Mouse (Mus musculus): ENCODE data around the gene Pkmyt1. TPM values are rescaled to one million over a fixed set of nuclear protein-coding genes. Genes with fewer than 3 reads are reported as not detected.

Pkmyt1 gene
- 1 to 10 TPM; 3.4 to 3.5 TPM for total RNA-seq (2021)
- long read RNA-seq, experiment 1, partial matches to known transcripts: 0 of 4 reads
- long read RNA-seq, experiment 1, other reads (novel, unspliced or antisense): 1 of 4 reads
- long read RNA-seq, experiment 2, transcript Pkmyt1-201 (8 exons, 2,040 nt): major isoform, 9 of 15 reads
- long read RNA-seq, experiment 2, partial matches to known transcripts: 2 of 15 reads
- long read RNA-seq, experiment 2, other reads (novel, unspliced or antisense): 4 of 15 reads

DNA sequence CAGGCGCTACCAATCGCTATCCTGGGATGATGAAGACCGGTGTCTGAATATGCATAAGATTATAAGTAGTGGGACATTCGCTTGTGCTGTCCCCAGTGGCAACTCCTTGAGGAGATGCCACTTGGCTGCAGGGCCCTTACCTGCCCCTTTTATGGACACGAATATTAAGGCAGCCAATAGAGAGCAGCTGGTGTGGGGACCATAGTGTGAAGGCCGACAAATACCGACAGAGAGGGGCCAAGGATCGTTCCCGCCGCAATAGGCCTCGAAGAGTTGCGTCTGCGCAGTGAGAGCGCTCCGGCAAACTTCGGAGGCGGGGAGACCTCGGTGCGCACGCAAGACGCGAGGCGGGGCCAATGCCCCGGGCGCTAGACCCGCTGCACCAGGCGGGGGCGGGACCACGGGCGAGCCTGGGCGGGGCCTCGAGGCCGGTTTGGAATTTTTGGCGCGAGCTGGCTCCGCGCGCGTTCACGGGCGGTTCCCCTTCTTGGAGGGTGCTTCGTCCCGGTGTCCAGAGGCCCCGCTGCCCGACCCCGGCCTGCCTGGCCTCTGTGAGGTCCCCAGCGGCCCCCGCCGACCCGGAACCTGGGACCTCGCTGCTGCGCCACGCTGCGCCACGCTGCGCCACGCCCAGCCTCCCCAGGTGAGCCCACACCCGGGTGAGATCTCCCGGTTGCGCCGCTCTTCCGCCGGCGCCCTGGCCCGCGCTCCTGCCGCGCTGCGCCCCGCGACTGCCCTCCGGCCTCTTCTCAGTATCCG, at the start of gene Pkmyt1:
Pkmyt1 (plus strand) TSS at position 338 of the 759 bp plus-strand sequence.
- peak; percentile 23 for TF ChIP-seq CTCF (conservative IDR thresholded peaks at IDR 0.05)

DNA sequence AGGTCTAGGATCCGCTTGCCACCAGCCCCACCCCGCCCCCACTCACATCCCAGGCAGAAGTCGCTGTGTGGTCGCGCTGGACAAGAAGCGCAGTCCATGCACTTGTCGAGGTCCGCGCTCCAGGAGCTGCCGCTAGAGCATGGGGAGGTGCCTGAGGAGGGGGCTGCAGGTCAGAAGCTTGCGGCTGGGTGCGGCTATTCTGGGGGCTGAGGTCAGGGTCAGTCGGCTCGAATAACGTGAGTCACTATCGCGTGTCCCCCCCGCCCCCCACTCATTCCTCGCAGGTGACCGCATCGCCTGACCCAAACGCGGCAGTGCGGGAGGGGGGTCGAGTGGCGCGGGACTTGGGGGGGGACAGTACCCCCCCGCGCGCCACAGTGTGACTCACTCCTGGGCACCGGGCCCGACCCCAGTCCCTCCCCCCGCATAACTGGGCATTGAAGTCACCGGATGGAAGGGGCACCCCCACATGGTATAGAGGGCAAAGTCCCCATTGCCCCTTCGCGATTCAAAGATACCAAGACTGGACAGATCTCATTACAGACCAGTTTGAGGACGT, 49.6 kb upstream of the Pkmyt1 start:
- TF ChIP-seq CTCF (conservative IDR thresholded peaks at IDR 0.05): no peak
- no peak for DNase-seq (ENCODE audit: low spot score in 2 of 2)
- H3K4me3 ChIP-seq: peak overlapping the region; percentile 72
- H3K27ac ChIP-seq: peak overlapping the region; percentile 72; the same call in 1 of the 2 replicates

More for the DNA sequence above, at the start of gene Pkmyt1:
- Histone ChIP-seq H3K4me3 (peak within 1 kb of the TSS; percentile 79), H3K27ac (peak within 1 kb of the TSS; percentile 81)
- DNase-seq (ENCODE audit: low spot score in 2 of 2): peak; percentile 94

DNA sequence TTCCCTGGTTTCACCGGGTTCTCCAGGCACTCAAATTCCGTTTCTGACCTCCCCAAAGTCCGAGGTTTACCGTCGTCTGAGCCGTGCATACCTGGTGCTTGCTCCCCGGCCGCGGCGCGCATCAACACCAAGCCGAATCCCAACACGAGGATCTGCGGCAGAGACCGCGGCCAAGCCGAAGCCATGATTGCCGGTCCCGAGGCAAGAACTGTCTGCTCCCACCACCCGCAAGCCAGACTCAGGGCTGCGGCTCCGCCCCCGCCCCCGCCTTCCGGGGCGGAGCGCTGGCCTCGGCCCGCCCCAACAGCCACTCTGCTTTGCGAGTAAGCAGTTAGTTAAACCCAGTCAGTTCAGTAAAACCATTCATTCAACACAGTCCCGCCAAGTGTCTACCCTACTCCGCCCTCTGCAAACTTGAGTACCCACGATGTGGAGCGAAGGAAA, 48.9 kb upstream of the Pkmyt1 start, which contains the start of gene Tnfrsf12a:
Tnfrsf12a (minus strand) TSS at position 233 of the 444 bp plus-strand sequence.
- peak within 1 kb of the TSS; percentile 72; the same call in 1 of the 2 replicates for H3K27ac ChIP-seq
- H3K4me3 ChIP-seq: peak within 1 kb of the TSS; percentile 72
- peak; percentile 69 to 77 for DNase-seq (ENCODE audit: low spot score in 2 of 2)
- no peak for TF ChIP-seq CTCF (conservative IDR thresholded peaks at IDR 0.05)

DNA sequence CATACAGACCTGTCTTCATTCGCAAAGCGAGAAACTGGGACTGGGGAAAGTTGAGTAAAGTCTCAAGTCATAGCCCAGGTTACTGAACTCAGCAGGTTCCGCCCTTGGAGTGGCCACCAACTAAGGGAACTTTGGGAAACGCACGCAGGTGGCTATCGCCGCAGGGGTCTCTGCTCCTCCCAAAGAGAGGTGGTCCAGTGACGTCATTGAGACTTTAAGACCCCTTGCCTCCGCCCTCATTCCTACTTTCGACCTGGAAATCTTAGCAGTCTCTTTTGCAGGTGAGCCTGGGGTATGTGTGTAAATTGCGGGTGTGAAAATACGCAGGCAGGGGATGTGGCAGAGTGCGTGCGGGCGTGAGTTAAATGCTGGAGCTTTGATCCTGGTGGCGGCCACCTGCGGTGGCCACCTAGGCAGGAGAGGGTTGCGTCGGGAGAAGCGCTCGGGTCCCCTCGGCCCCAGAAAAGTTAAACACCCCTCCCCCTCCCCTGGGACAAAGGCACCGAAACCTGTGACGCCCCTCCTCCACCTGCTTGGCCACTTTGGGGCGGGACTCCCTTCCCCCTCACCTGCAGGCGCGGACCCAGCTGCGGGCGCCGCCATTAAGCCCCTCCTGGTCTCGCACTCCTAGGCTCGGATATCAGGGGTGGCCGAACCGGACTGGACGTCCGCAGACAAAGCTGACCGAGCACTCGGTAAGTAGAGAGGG, 46.9 kb upstream of the Pkmyt1 start, which contains the start of gene Cldn6:
Cldn6 (plus strand) TSS at position 123 of the 709 bp plus-strand sequence.
- no peak within 1 kb of the TSS for H3K27ac ChIP-seq
- DNase-seq (ENCODE audit: low spot score in 2 of 2): no peak
- TF ChIP-seq CTCF (conservative IDR thresholded peaks at IDR 0.05): no peak
- no peak within 1 kb of the TSS for H3K4me3 ChIP-seq

DNA sequence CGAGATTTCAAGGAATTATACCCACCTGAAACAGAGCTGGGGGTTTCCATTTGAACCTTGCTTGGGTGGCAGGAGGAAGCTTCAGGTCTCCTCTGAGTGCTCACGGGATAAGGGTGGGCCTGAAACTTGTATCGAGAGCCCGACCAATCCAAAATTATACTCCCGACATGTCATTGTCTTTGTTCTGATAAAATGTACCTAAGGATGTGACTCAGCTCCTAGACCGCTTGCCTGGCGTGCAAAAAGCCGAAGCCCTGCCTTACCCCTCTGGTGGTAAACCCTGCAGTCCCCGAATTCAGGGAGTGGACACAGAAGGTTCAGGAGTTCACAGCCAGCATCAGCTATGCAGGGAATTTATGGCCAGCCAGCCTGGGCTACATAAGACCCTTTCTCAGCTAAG, 45.8 kb upstream of the Pkmyt1 start:
- no peak overlapping the region for H3K4me3 ChIP-seq

GRCm38 (mm10) chr17:23681086-23681485, 45.0 kb upstream of the Pkmyt1 start:
- Histone ChIP-seq H3K4me3 (no peak overlapping the region), H3K27ac (no peak overlapping the region)
- DNase-seq (ENCODE audit: low spot score in 2 of 2): no peak
- TF ChIP-seq CTCF (conservative IDR thresholded peaks at IDR 0.05): no peak

More for the DNA sequence above, 45.8 kb upstream of the Pkmyt1 start:
- TF ChIP-seq CTCF (conservative IDR thresholded peaks at IDR 0.05): no peak
- DNase-seq (ENCODE audit: low spot score in 2 of 2): no peak
- H3K27ac ChIP-seq: no peak overlapping the region

- Histone ChIP-seq H3K27ac (no peak overlapping the region), H3K4me3 (no peak overlapping the region)
- DNase-seq (ENCODE audit: low spot score in 2 of 2): no peak
- no peak for TF ChIP-seq CTCF (conservative IDR thresholded peaks at IDR 0.05)
Observed at GRCm38 (mm10) chr17:23682092-23682491, 44.0 kb upstream of the Pkmyt1 start.

- no peak for TF ChIP-seq CTCF (conservative IDR thresholded peaks at IDR 0.05)
- H3K4me3 ChIP-seq: no peak overlapping the region
- H3K27ac ChIP-seq: no peak overlapping the region
- DNase-seq (ENCODE audit: low spot score in 2 of 2): no peak
Observed at GRCm38 (mm10) chr17:23682530-23682929, 43.6 kb upstream of the Pkmyt1 start.

DNA sequence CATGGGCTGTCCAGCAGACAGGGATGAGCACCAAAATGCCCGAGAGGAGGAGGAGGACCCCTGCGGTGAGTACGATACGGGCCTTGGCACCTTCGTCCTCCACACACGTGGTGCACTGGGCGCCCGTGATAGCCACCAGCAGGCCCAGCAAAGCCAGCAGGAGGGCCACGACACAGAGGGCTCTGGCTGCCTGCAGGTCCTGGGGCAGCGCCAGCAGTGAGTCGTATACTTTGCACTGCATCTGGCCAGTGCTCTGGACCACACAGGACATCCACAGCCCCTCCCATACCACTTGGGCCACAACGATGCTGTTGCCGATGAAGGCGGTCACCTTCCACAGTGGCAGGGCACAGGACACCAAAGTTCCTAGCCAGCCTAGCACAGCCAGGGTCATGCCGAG, 42.9 kb upstream of the Pkmyt1 start:
- Histone ChIP-seq H3K4me3 (no peak overlapping the region), H3K27ac (no peak overlapping the region)
- no peak for DNase-seq (ENCODE audit: low spot score in 2 of 2)
- TF ChIP-seq CTCF (conservative IDR thresholded peaks at IDR 0.05): no peak

DNA sequence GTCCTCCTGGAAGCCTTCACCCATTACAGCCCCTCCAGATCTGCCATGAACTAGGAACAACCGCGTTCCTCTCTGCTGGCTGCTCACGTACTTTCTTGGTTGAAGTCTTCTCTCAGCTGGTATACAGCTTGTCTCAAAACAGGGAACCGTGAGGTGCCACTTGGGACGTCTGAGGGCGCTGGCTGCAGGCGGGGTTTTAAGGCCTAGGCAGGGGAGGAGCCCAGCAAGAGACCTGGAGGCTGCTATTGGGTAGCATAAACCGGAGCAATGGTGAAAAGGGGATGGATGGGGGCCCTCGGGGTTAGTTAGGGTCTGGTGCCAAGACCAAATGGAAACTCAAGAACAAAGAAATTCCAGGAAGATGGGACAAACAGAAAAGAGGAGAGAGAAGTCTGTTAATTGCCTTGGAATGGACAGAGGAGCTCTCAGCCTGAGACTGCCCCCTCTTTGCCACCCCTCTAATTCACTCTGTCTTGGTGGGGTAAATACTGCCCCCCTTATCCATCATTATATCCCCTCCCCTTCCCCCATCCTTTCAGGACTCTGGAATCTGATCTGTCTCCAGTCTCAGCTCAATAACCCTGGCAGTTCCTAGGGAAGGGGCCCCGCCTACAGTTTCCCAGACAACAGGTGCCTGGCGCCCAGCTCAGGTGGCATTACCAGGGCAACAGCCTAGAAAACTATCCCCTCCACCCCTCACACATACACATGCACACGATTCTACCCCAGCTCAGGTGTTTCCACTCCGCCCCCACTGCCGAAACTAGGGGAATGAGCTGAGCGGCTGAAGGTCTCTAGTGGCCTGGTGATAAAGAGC, 42.1 kb upstream of the Pkmyt1 start, which contains the start of gene Cldn9:
Cldn9 (minus strand) TSS at position 171 of the 817 bp plus-strand sequence.
- TF ChIP-seq CTCF (conservative IDR thresholded peaks at IDR 0.05): no peak
- no peak within 1 kb of the TSS for H3K4me3 ChIP-seq
- no peak within 1 kb of the TSS for H3K27ac ChIP-seq
- no peak for DNase-seq (ENCODE audit: low spot score in 2 of 2)

DNA sequence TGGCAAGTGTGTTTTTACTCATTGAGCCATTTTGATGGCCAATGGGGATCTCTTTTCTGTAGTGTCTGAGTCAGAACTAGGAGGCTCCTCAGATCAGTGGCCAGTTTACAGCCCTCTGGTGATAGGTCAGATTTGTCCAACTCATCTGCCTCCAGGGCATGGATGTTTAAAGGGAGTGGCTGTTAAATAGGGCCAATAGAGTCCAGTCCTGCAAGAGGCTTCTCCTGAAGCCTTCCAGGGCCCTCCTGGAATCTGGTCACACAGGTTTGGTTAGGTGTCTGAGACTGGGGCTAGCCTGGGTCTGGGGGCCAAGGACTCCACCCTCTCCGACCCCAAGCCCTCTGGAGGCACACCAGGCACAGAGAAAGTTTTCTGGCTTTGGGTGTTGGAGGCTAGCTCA, 31.6 kb upstream of the Pkmyt1 start:
- TF ChIP-seq CTCF (conservative IDR thresholded peaks at IDR 0.05): no peak
- DNase-seq (ENCODE audit: low spot score in 2 of 2): no peak
- no peak overlapping the region for H3K4me3 ChIP-seq
- no peak overlapping the region for H3K27ac ChIP-seq

DNA sequence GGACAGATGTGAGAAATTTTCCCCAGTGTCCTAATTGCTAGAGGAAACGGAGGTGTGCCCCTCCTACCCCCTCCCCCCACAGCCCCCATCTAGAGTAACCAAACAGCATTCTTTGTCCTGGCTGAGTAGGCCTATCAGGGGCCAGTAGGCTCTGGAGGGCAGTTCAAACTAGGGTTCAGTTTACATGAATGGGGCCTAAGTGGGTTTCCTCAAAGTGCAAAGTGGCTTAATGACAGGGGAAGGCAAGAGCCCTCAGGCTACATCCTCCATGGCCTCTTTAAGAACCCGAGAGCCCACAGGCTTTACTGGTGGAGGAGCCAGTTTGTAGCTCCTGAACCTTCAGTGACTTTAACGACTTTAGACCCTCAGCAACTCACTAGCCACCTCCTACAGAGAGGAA, 30.3 kb upstream of the Pkmyt1 start:
- no peak overlapping the region for H3K27ac ChIP-seq
- TF ChIP-seq CTCF (conservative IDR thresholded peaks at IDR 0.05): no peak
- no peak for DNase-seq (ENCODE audit: low spot score in 2 of 2)
- no peak overlapping the region for H3K4me3 ChIP-seq

Data from layer of hippocampus, adult 2 months (tissue).